Mouse (Mus musculus) frontal cortex, postnatal 36 days (tissue): ENCODE measurements around the gene Pfas.
"Not testable (repeated sequence)": the region's sequence is repeated elsewhere in the genome, so short reads cannot be mapped to it uniquely, and the experiment has no call there.

ENCODE experiments used
- DNase-seq, 2 experiments: peaks; one replicate each; pipeline ENCODE4 v3.0.0; 2022; ENCODE audit warnings: low spot score in 2 of 2

The Pfas gene

GRCm38 (mm10) chr11:69015644-69016441 lies 7.6 kb upstream of the Pfas start, which contains the start of gene Ctc1:
Gene Ctc1 (plus strand): TSS chr11:69015911.
- peak; percentile 92 to 93 for DNase-seq

GRCm38 (mm10) chr11:69012071-69012601 lies 3.9 kb upstream of the Pfas start:
- peak; percentile 87 to 90 for DNase-seq

GRCm38 (mm10) chr11:69011445-69011844 lies 3.2 kb upstream of the Pfas start:
- not testable (repeated sequence) for DNase-seq

GRCm38 (mm10) chr11:69010400-69011323 lies 2.4 kb upstream of the Pfas start:
- no peak for DNase-seq

GRCm38 (mm10) chr11:69009508-69009907 lies 1.2 kb upstream of the Pfas start:
- no peak for DNase-seq

GRCm38 (mm10) chr11:69006575-69006974 lies 1.7 kb downstream of the Pfas start:
- not testable (repeated sequence) for DNase-seq

GRCm38 (mm10) chr11:69005193-69005592 lies 3.1 kb downstream of the Pfas start:
- DNase-seq: peak in 1 of 2 experiments; percentile 9

- DNase-seq: no peak
These were observed 4.7 kb downstream of the Pfas start for GRCm38 (mm10) chr11:69003592-69003991.

GRCm38 (mm10) chr11:69002782-69003181 lies 5.5 kb downstream of the Pfas start:
- not testable (repeated sequence) for DNase-seq

GRCm38 (mm10) chr11:68997080-68997479 lies 11.2 kb downstream of the Pfas start:
- no peak for DNase-seq

- no peak for DNase-seq
These were observed 13.9 kb downstream of the Pfas start for GRCm38 (mm10) chr11:68994377-68994776.

- no peak for DNase-seq
These were observed 15.1 kb downstream of the Pfas start for GRCm38 (mm10) chr11:68993122-68993521.

GRCm38 (mm10) chr11:68988341-68988740 lies 19.9 kb downstream of the Pfas start:
- DNase-seq: no peak

- no peak for DNase-seq
These were observed 20.8 kb downstream of the Pfas start for GRCm38 (mm10) chr11:68987365-68987882.

GRCm38 (mm10) chr11:68982639-68983369 lies 25.5 kb downstream of the Pfas start:
- peak; percentile 61 to 70 for DNase-seq

- no peak for DNase-seq
These were observed 27.3 kb downstream of the Pfas start for GRCm38 (mm10) chr11:68980919-68981318.

GRCm38 (mm10) chr11:68979320-68979733 lies 28.9 kb downstream of the Pfas start:
- peak; percentile 22 to 50 for DNase-seq

GRCm38 (mm10) chr11:68975601-68976000 lies 32.7 kb downstream of the Pfas start:
- no peak for DNase-seq

GRCm38 (mm10) chr11:68975085-68975484 lies 33.2 kb downstream of the Pfas start, which contains the start of gene Rangrf:
Gene Rangrf (minus strand): TSS chr11:68975185.
- DNase-seq: no peak

- no peak for DNase-seq
These were observed 34.2 kb downstream of the Pfas start for GRCm38 (mm10) chr11:68974059-68974450.
